Mouse (Mus musculus): ENCODE results near the gene Uhrf1bp1. TPM values are rescaled to one million over a fixed set of nuclear protein-coding genes. Genes with fewer than 3 reads are reported as not detected.
A peak's percentile ranks its signal among the peaks of the same experiment; 100 is the strongest.
"Not testable (repeated sequence)": the region's sequence is repeated elsewhere in the genome, so short reads cannot be mapped to it uniquely, and the experiment has no call there.

Uhrf1bp1 gene
- polyA plus RNA-seq, 1 experiment from 2014 or later = 9.3 TPM

- Histone ChIP-seq H3K27me3 (no peaks in the 10 kb centered on the region), H3K4me2 (no peak overlapping the region), H3K4me3 (replicated peaks) (no peak overlapping the region), H3K36me3 (no peaks in the 10 kb centered on the region), H3K27ac (no peak overlapping the region), H3K9me3 (no peaks in the 10 kb centered on the region), H3K4me1 (replicated peaks) (peaks cover 33% of the 10 kb centered on the region), H3K9ac (replicated peaks) (no peak overlapping the region)
- ATAC-seq (ENCODE audit: insufficient number of reproducible peaks, insufficient read depth, low FRiP score, low TSS enrichment, low read depth) = no peak
- WGBS = 85% methylated on average over 9 of the region's 9 CpGs
Measured at GRCm38 (mm10) chr17:27823142-27823905, 32.9 kb upstream of the Uhrf1bp1 start.

GRCm38 (mm10) chr17:27824941-27825340 lies 31.3 kb upstream of the Uhrf1bp1 start:
- H3K4me1 ChIP-seq (replicated peaks) = peaks cover 21% of the 10 kb centered on the region
- H3K36me3 ChIP-seq = no peaks in the 10 kb centered on the region
- no peak for ATAC-seq (ENCODE audit: insufficient number of reproducible peaks, insufficient read depth, low FRiP score, low TSS enrichment, low read depth)
- no peaks in the 10 kb centered on the region for H3K9me3 ChIP-seq
- H3K9ac ChIP-seq (replicated peaks) = no peak overlapping the region
- no peaks in the 10 kb centered on the region for H3K27me3 ChIP-seq
- H3K27ac ChIP-seq = no peak overlapping the region
- no peak overlapping the region for H3K4me2 ChIP-seq
- WGBS = 73% methylated on average over 1 of the region's 1 CpGs
- no peak overlapping the region for H3K4me3 ChIP-seq (replicated peaks)

DNA sequence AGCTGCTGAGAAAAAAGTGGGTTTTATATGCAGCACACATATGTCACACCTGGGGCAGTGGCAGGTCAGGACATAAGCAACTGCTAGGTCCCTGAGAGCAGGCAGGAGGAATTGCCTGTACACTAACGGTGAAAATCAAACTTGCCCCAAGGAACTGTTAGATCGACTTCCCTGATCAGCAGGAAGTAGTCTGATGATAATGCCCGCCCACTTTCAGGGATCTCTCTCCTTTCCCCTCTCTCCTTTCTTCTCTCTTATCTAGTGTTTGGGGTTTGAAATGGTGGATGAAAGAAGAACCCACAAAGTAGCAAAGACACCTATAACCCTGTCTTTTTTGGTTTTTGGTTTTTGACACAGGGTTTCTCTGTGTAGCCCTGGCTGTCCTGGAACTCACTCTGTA lies 30.7 kb upstream of the Uhrf1bp1 start:
- Histone ChIP-seq H3K9ac (replicated peaks) (no peak overlapping the region), H3K4me3 (replicated peaks) (no peak overlapping the region), H3K4me2 (peak overlapping the region; percentile 61), H3K36me3 (no peaks in the 10 kb centered on the region), H3K27me3 (no peaks in the 10 kb centered on the region), H3K9me3 (no peaks in the 10 kb centered on the region), H3K27ac (no peak overlapping the region), H3K4me1 (replicated peaks) (peaks cover 21% of the 10 kb centered on the region)
- no peak for ATAC-seq (ENCODE audit: insufficient number of reproducible peaks, insufficient read depth, low FRiP score, low TSS enrichment, low read depth)
- 36% methylated on average over 3 of the region's 3 CpGs for WGBS

- Histone ChIP-seq H3K4me1 (replicated peaks) (peaks cover 17% of the 10 kb centered on the region), H3K4me3 (replicated peaks) (peak overlapping the region; percentile 35), H3K27ac (0 out of 2 replicates have a peak overlapping the region, but pooled peaks have one; percentile 35), H3K9ac (replicated peaks) (0 out of 2 replicates have a peak overlapping the region, but pooled peaks have one; percentile 23), H3K4me2 (peak overlapping the region; percentile 61), H3K9me3 (no peaks in the 10 kb centered on the region), H3K36me3 (no peaks in the 10 kb centered on the region), H3K27me3 (no peaks in the 10 kb centered on the region)
- ATAC-seq (ENCODE audit: insufficient number of reproducible peaks, insufficient read depth, low FRiP score, low TSS enrichment, low read depth) = no peak
- 3% methylated on average over 22 of the region's 22 CpGs for whole genome bisulfite sequencing
Measured at GRCm38 (mm10) chr17:27825984-27826905, 30.0 kb upstream of the Uhrf1bp1 start.

DNA sequence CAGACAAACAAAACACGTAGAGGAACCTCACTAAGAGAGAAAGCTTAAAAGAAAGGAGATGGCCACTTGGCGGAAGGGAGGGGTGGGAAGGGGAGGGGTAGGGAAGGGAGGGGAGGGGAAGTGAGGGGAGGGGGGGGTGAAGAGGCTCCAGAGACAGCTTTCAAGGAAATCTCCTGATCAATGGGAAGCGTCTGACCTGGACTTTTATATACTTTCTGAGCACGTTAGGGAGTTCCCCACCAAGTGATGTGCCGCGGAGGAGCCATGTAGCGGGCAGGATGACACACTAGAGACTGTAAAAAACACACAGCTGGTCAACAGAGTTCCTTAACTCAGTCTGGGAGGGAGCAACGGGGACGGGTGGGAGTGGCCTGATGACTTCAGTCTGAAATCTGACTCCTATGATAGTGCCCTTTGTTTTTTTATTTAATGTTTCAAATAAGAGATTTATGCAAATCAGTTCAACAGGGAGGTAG lies 29.3 kb upstream of the Uhrf1bp1 start:
- Histone ChIP-seq H3K27me3 (no peaks in the 10 kb centered on the region), H3K36me3 (no peaks in the 10 kb centered on the region), H3K9me3 (no peaks in the 10 kb centered on the region), H3K9ac (replicated peaks) (0 out of 2 replicates have a peak overlapping the region, but pooled peaks have one; percentile 23), H3K27ac (no peak overlapping the region), H3K4me1 (replicated peaks) (peaks cover 17% of the 10 kb centered on the region), H3K4me3 (replicated peaks) (peak overlapping the region; percentile 35), H3K4me2 (peak overlapping the region; percentile 61)
- WGBS = 0% methylated on average over 9 of the region's 9 CpGs
- ATAC-seq (ENCODE audit: insufficient number of reproducible peaks, insufficient read depth, low FRiP score, low TSS enrichment, low read depth) = no peak

GRCm38 (mm10) chr17:27827511-27827910 lies 28.7 kb upstream of the Uhrf1bp1 start:
- Histone ChIP-seq H3K4me2 (peak overlapping the region; percentile 61), H3K9ac (replicated peaks) (no peak overlapping the region), H3K4me3 (replicated peaks) (no peak overlapping the region), H3K36me3 (no peaks in the 10 kb centered on the region), H3K27ac (no peak overlapping the region), H3K9me3 (no peaks in the 10 kb centered on the region), H3K4me1 (replicated peaks) (peaks cover 17% of the 10 kb centered on the region), H3K27me3 (no peaks in the 10 kb centered on the region)
- WGBS = 38% methylated on average over 6 of the region's 6 CpGs
- ATAC-seq (ENCODE audit: insufficient number of reproducible peaks, insufficient read depth, low FRiP score, low TSS enrichment, low read depth) = no peak

DNA sequence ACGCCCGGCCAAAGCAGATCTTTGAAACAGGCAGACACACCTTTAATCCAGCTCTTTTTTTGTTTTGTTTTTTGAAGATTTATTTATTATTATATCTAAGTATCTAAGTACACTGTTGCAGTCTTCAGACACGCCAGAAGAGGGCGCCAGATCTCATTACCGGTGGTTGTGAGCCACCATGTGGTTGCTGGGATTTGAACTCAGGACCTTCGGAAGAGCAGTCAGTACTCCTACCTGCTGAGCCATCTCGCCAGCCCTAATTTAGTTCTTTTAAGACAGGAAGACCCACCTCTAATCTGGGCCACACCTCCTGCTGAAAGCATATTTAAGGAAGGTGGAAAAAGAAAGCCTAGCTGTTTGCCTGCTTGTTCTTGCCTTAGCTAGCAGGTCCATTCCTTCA lies 25.8 kb upstream of the Uhrf1bp1 start:
- Histone ChIP-seq H3K9ac (replicated peaks) (no peak overlapping the region), H3K4me1 (replicated peaks) (peaks cover 17% of the 10 kb centered on the region), H3K4me3 (replicated peaks) (no peak overlapping the region), H3K27ac (no peak overlapping the region), H3K9me3 (no peaks in the 10 kb centered on the region), H3K36me3 (no peaks in the 10 kb centered on the region), H3K27me3 (no peaks in the 10 kb centered on the region), H3K4me2 (no peak overlapping the region)
- WGBS = 55% methylated on average over 7 of the region's 7 CpGs
- no peak for ATAC-seq (ENCODE audit: insufficient number of reproducible peaks, insufficient read depth, low FRiP score, low TSS enrichment, low read depth)

- Histone ChIP-seq H3K36me3 (peaks cover 13% of the 10 kb centered on the region), H3K9ac (replicated peaks) (0 out of 2 replicates have a peak within 1 kb of the TSS, but pooled peaks have one; percentile 83)
- WGBS = 87% methylated on average over 4 of the region's 4 CpGs
- H3K27ac ChIP-seq; H3K4me1 ChIP-seq (replicated peaks); H3K27me3 ChIP-seq; ATAC-seq (ENCODE audit: insufficient number of reproducible peaks, insufficient read depth, low FRiP score, low TSS enrichment, low read depth); H3K4me3 ChIP-seq (replicated peaks); H3K4me2 ChIP-seq; H3K9me3 ChIP-seq: not testable (repeated sequence)
Measured at GRCm38 (mm10) chr17:27837850-27838249, 18.4 kb upstream of the Uhrf1bp1 start, which contains the start of gene Snrpc. Gene Snrpc, plus strand, starts transcription at chr17:27838150.

DNA sequence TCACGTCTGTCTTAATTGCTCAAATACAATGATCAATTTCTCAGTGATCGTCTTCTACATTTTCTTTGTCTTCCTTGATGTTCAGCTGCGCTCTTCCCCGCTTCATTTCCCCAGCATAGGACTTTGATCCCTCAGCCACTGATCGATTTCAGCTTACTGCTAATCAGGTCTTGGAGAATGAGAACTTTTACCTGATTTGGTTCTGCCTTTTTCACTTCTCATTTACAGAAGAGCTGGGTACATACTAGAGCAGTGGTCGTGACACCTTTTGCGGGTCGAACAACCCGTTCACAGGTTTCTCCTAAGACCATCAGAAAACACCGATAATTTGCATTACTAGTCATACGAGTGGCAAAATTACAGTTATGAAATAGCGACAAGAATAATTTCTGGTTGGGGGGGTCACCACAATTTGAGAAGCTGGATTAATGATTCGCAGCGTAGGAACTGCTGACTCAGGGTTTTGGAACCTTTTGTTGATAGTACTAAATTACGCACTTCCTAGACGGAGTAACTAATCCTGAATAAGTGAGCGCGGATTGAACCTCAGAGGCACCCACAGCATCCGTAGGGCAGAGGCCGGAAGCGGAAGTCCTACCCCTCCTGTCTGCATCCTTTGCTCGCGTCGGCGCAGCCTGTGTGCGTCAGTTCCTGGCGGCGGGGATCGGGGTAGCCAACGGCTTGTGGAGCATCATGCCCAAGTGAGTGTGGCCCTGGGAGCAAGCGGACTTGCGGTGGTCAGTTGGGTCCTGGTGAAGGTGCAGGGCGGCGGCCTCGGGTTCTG lies 16.6 kb upstream of the Uhrf1bp1 start:
- peaks cover 5% of the 10 kb centered on the region; the same call in 1 of the 2 replicates for H3K27me3 ChIP-seq
- peak; percentile 97 for ATAC-seq (ENCODE audit: insufficient number of reproducible peaks, insufficient read depth, low FRiP score, low TSS enrichment, low read depth)
- H3K36me3 ChIP-seq = peaks cover 29% of the 10 kb centered on the region
- 3% methylated on average over 35 of the region's 35 CpGs for WGBS
- H3K9me3 ChIP-seq = no peaks in the 10 kb centered on the region
- H3K4me3 ChIP-seq (replicated peaks) = peak overlapping the region; percentile 86
- peaks cover 9% of the 10 kb centered on the region for H3K4me1 ChIP-seq (replicated peaks)
- H3K9ac ChIP-seq (replicated peaks) = peak overlapping the region; percentile 83
- peak overlapping the region; percentile 41; the same call in 1 of the 2 replicates for H3K27ac ChIP-seq
- peak overlapping the region; percentile 86 for H3K4me2 ChIP-seq

GRCm38 (mm10) chr17:27848351-27848750 lies 7.9 kb upstream of the Uhrf1bp1 start:
- no peak for ATAC-seq (ENCODE audit: insufficient number of reproducible peaks, insufficient read depth, low FRiP score, low TSS enrichment, low read depth)
- Histone ChIP-seq H3K4me2 (no peak overlapping the region), H3K9me3 (no peaks in the 10 kb centered on the region), H3K9ac (replicated peaks) (no peak overlapping the region), H3K27me3 (no peaks in the 10 kb centered on the region), H3K4me1 (replicated peaks) (no peaks in the 10 kb centered on the region), H3K27ac (no peak overlapping the region), H3K4me3 (replicated peaks) (no peak overlapping the region), H3K36me3 (peaks cover 95% of the 10 kb centered on the region)
- 97% methylated on average over 1 of the region's 1 CpGs for WGBS
